ENCODE assay signal across 30 mouse cellular contexts in genomic region chr11:100677810-100678209, GRCm38 (mm10). TPM values are rescaled to one million over a fixed set of nuclear protein-coding genes. Genes with fewer than 3 reads are reported as not detected.
DNase-seq lines count a peak whose midpoint lies in the region; ATAC-seq and TF ChIP-seq lines count a peak whose summit lies in the region.
"Had no signal": no experiment of that assay in that cellular context is flagged by ENCODE, and none has a peak within 500 bp of the region (broad histone marks: within the 10 kb centered on the region; RNA-seq: fewer than 3 reads in every experiment).

No protein-coding gene starts in this region.

- peaks cover 49% of the 10 kb centered on the region for H3K27me3 ChIP-seq in heart, embryonic 10.5 days (ENCODE audit: insufficient read depth, poor library complexity, severe bottlenecking)
- H3K27me3 ChIP-seq in midbrain, embryonic 16.5 days (ENCODE audit: control insufficient read depth, insufficient read depth, low read depth, low read length): no peaks in the 10 kb centered on the region
- H3K27me3 ChIP-seq in midbrain, postnatal 0 days (ENCODE audit: insufficient read depth, low read length): no peaks in the 10 kb centered on the region
- H3K27me3 ChIP-seq in stomach, embryonic 16.5 days (ENCODE audit: control insufficient read depth, insufficient read depth, low read length): peaks cover 10% of the 10 kb centered on the region; the same call in 1 of the 2 replicates
- H3K27me3 ChIP-seq in hindbrain, embryonic 14.5 days (ENCODE audit: control insufficient read depth, insufficient read depth, low read length): no peaks in the 10 kb centered on the region
- H3K27me3 ChIP-seq: embryonic facial prominence, embryonic 15.5 days had no signal

- H3K9ac ChIP-seq in midbrain, embryonic 16.5 days (ENCODE audit: low read depth, low read length): 0 out of 2 replicates have a peak overlapping the region, but pooled peaks have one; percentile 6
- no peak overlapping the region for H3K9ac ChIP-seq in midbrain, postnatal 0 days (replicated peaks; ENCODE audit: low read length, poor library complexity, severe bottlenecking)
- H3K9ac ChIP-seq in stomach, embryonic 16.5 days (ENCODE audit: low read length): no peak overlapping the region
- H3K9ac ChIP-seq in hindbrain, embryonic 14.5 days: no peak overlapping the region
- H3K9ac ChIP-seq: embryonic facial prominence, embryonic 15.5 days; forebrain, postnatal 0 days; kidney, embryonic 15.5 days; limb, embryonic 13.5 days; liver, embryonic 12.5 days; midbrain, embryonic 12.5 days; neural tube, embryonic 12.5 days had no signal

- H3K4me1 ChIP-seq in heart, embryonic 10.5 days: peaks cover 23% of the 10 kb centered on the region
- H3K4me1 ChIP-seq in midbrain, embryonic 16.5 days (ENCODE audit: control insufficient read depth, insufficient read depth, low read length): peaks cover 2% of the 10 kb centered on the region; the same call in 1 of the 2 replicates
- no peaks in the 10 kb centered on the region for H3K4me1 ChIP-seq in midbrain, postnatal 0 days (ENCODE audit: insufficient read depth, low read length)
- H3K4me1 ChIP-seq in stomach, embryonic 16.5 days (ENCODE audit: control insufficient read depth, insufficient read depth, low read length): no peaks in the 10 kb centered on the region
- H3K4me1 ChIP-seq in hindbrain, embryonic 14.5 days (replicated peaks; ENCODE audit: control insufficient read depth, insufficient read depth, low read length): no peaks in the 10 kb centered on the region
- H3K4me1 ChIP-seq: liver, embryonic 12.5 days had no signal

- 0 out of 2 replicates have a peak overlapping the region, but pooled peaks have one; percentile 36 for H3K27ac ChIP-seq in heart, embryonic 10.5 days
- no peak overlapping the region for H3K27ac ChIP-seq in midbrain, embryonic 16.5 days (ENCODE audit: low read length)
- H3K27ac ChIP-seq in midbrain, postnatal 0 days (ENCODE audit: low read depth, low read length): no peak overlapping the region
- no peak overlapping the region for H3K27ac ChIP-seq in stomach, embryonic 16.5 days (ENCODE audit: low read length)
- H3K27ac ChIP-seq in hindbrain, embryonic 14.5 days: no peak overlapping the region
- H3K27ac ChIP-seq: embryonic facial prominence, embryonic 15.5 days; heart, embryonic 13.5 days; kidney, embryonic 15.5 days; limb, embryonic 13.5 days; liver, embryonic 12.5 days; midbrain, embryonic 12.5 days; neural tube, embryonic 12.5 days had no signal

- ATAC-seq in midbrain, embryonic 16.5 days: no peak
- ATAC-seq in midbrain, postnatal 0 days (ENCODE audit: low FRiP score): no peak
- ATAC-seq in stomach, embryonic 16.5 days (ENCODE audit: insufficient read depth, low FRiP score): 0 out of 2 replicates have a peak, but pooled peaks have one; percentile 35
- ATAC-seq in hindbrain, embryonic 14.5 days (ENCODE audit: low FRiP score): no peak
- ATAC-seq: forebrain, postnatal 0 days; intestine, postnatal 0 days; liver, embryonic 12.5 days had no signal

- DNase-seq in heart, embryonic 10.5 days (ENCODE audit: low spot score): no peak
- DNase-seq in heart, adult 9 months (ENCODE audit: low spot score in 2 of 2): no peak
- DNase-seq in midbrain, postnatal 0 days (ENCODE audit: low spot score): no peak
- peak; percentile 81 for DNase-seq in brain, adult 2 months (ENCODE audit: low read depth, low spot score)
- DNase-seq in hindbrain, embryonic 14.5 days (ENCODE audit: low spot score): no peak
- DNase-seq: adrenal gland, postnatal 14 days; cerebellum, adult 11 months; cerebellum, adult 9-11 months; forebrain, postnatal 0 days; heart, postnatal 14 days; kidney, postnatal 36 days; lung, adult 18-20 months; lung, postnatal 10 days; retina, postnatal 1 day; thymus, postnatal 25 days had no signal

- no peaks in the 10 kb centered on the region for H3K9me3 ChIP-seq in heart, embryonic 10.5 days
- H3K9me3 ChIP-seq in midbrain, embryonic 16.5 days (replicated peaks; ENCODE audit: control insufficient read depth, low read length, poor library complexity, severe bottlenecking): no peaks in the 10 kb centered on the region
- H3K9me3 ChIP-seq in midbrain, postnatal 0 days (ENCODE audit: low read length): no peaks in the 10 kb centered on the region
- no peaks in the 10 kb centered on the region for H3K9me3 ChIP-seq in stomach, embryonic 16.5 days (replicated peaks; ENCODE audit: control insufficient read depth, low read length)
- H3K9me3 ChIP-seq in hindbrain, embryonic 14.5 days (ENCODE audit: control insufficient read depth, low read length): no peaks in the 10 kb centered on the region
- H3K9me3 ChIP-seq: embryonic facial prominence, embryonic 15.5 days; heart, embryonic 13.5 days; kidney, embryonic 15.5 days; limb, embryonic 13.5 days; liver, embryonic 12.5 days; midbrain, embryonic 12.5 days; neural tube, embryonic 12.5 days had no signal

- no peaks in the 10 kb centered on the region for H3K36me3 ChIP-seq in heart, embryonic 10.5 days
- H3K36me3 ChIP-seq in midbrain, embryonic 16.5 days (ENCODE audit: control insufficient read depth, insufficient read depth, low read length): no peaks in the 10 kb centered on the region
- no peaks in the 10 kb centered on the region for H3K36me3 ChIP-seq in midbrain, postnatal 0 days (ENCODE audit: insufficient read depth, low read length)
- no peaks in the 10 kb centered on the region for H3K36me3 ChIP-seq in stomach, embryonic 16.5 days (ENCODE audit: control insufficient read depth, insufficient read depth, low read length)
- no peaks in the 10 kb centered on the region for H3K36me3 ChIP-seq in hindbrain, embryonic 14.5 days (replicated peaks; ENCODE audit: control insufficient read depth, insufficient read depth)
- H3K36me3 ChIP-seq: embryonic facial prominence, embryonic 15.5 days; heart, embryonic 13.5 days; kidney, embryonic 15.5 days; limb, embryonic 13.5 days; liver, embryonic 12.5 days; midbrain, embryonic 12.5 days; neural tube, embryonic 12.5 days had no signal

- 44% methylated on average over 7 of the region's 7 CpGs for WGBS in heart, embryonic 10.5 days
- WGBS in midbrain, embryonic 16.5 days: 44% methylated on average over 7 of the region's 7 CpGs
- WGBS in midbrain, postnatal 0 days: 58% methylated on average over 7 of the region's 7 CpGs
- 47% methylated on average over 7 of the region's 7 CpGs for WGBS in stomach, embryonic 16.5 days
- WGBS in hindbrain, embryonic 14.5 days: 63% methylated on average over 7 of the region's 7 CpGs

- no peak overlapping the region for H3K4me2 ChIP-seq in midbrain, embryonic 16.5 days (ENCODE audit: low read length)
- H3K4me2 ChIP-seq in midbrain, postnatal 0 days (ENCODE audit: low read depth, low read length, poor library complexity, severe bottlenecking): no peak overlapping the region
- no peak overlapping the region for H3K4me2 ChIP-seq in stomach, embryonic 16.5 days (ENCODE audit: low read depth, low read length)
- no peak overlapping the region for H3K4me2 ChIP-seq in hindbrain, embryonic 14.5 days (replicated peaks)
- H3K4me2 ChIP-seq: embryonic facial prominence, embryonic 15.5 days; heart, embryonic 13.5 days; kidney, embryonic 15.5 days; limb, embryonic 13.5 days; liver, embryonic 12.5 days; midbrain, embryonic 12.5 days; neural tube, embryonic 12.5 days had no signal

- no peak overlapping the region for H3K4me3 ChIP-seq in heart, embryonic 10.5 days
- no peak overlapping the region for H3K4me3 ChIP-seq in midbrain, embryonic 16.5 days (ENCODE audit: low read depth, low read length)
- no peak overlapping the region for H3K4me3 ChIP-seq in midbrain, postnatal 0 days (ENCODE audit: low read depth, low read length)
- no peak overlapping the region for H3K4me3 ChIP-seq in stomach, embryonic 16.5 days (replicated peaks; ENCODE audit: low read length)
- no peak overlapping the region for H3K4me3 ChIP-seq in hindbrain, embryonic 14.5 days (replicated peaks; ENCODE audit: low read length)
- H3K4me3 ChIP-seq: embryonic facial prominence, embryonic 15.5 days; heart, embryonic 13.5 days; kidney, embryonic 15.5 days; limb, embryonic 13.5 days; liver, embryonic 12.5 days; midbrain, embryonic 12.5 days; neural tube, embryonic 12.5 days had no signal

- TF ChIP-seq CTCF in midbrain, postnatal 0 days (IDR thresholded peaks at IDR 0.05): no peak

RNA-seq across cellular contexts. Expression of gene Zfp385c, which starts 14.4 kb away (rescaled TPM):
- polyA plus RNA-seq in heart, embryonic 10.5 days (2016; fragmentation: Nextera tagmentation; extraction: Ambion mirVana): 0.23 and 0.27 TPM in 2 replicates
- 0.41 and 0.92 TPM in 2 replicates for polyA plus RNA-seq in midbrain, embryonic 16.5 days (2015; fragmentation: Nextera tagmentation; extraction: Ambion mirVana)
- total RNA-seq in midbrain, postnatal 0 days (2014; rRNA removed): 0.66 and 2.5 TPM in 2 replicates
- polyA plus RNA-seq in midbrain, postnatal 0 days (2015; fragmentation: Nextera tagmentation; extraction: Ambion mirVana): 0.53 and 0.98 TPM in 2 replicates
- polyA plus RNA-seq in stomach, embryonic 16.5 days (2015; fragmentation: Nextera tagmentation; extraction: Ambion mirVana): 0.19 and 0.27 TPM in 2 replicates
- polyA plus RNA-seq in hindbrain, embryonic 14.5 days (2014; fragmentation: Nextera tagmentation; extraction: Ambion mirVana): 0.20 and 0.31 TPM in 2 replicates
- total RNA-seq: adrenal gland, postnatal 14 days; common myeloid progenitor, adult 5-6 weeks; megakaryocyte progenitor cell, adult 5-6 weeks had no signal
- polyA plus RNA-seq: liver, embryonic 12.5 days had no signal

RNA-seq across cellular contexts. Expression of gene Dhx58, which starts 26.3 kb away (rescaled TPM):
- polyA plus RNA-seq in heart, embryonic 10.5 days (2016; fragmentation: Nextera tagmentation; extraction: Ambion mirVana): 1.1 and 2.4 TPM in 2 replicates
- polyA plus RNA-seq in midbrain, embryonic 16.5 days (2015; fragmentation: Nextera tagmentation; extraction: Ambion mirVana): 2.8 and 2.9 TPM in 2 replicates
- total RNA-seq in midbrain, postnatal 0 days (2014; rRNA removed): 2.4 and 3.8 TPM in 2 replicates
- polyA plus RNA-seq in midbrain, postnatal 0 days (2015; fragmentation: Nextera tagmentation; extraction: Ambion mirVana): 1.8 and 2.2 TPM in 2 replicates
- 2.8 and 3.6 TPM in 2 replicates for polyA plus RNA-seq in stomach, embryonic 16.5 days (2015; fragmentation: Nextera tagmentation; extraction: Ambion mirVana)
- 0.85 and 1.7 TPM in 2 replicates for polyA plus RNA-seq in hindbrain, embryonic 14.5 days (2014; fragmentation: Nextera tagmentation; extraction: Ambion mirVana)

RNA-seq across cellular contexts. Expression of gene Kat2a, which starts 34.5 kb away (rescaled TPM):
- 52.0 and 59.8 TPM in 2 replicates for polyA plus RNA-seq in heart, embryonic 10.5 days (2016; fragmentation: Nextera tagmentation; extraction: Ambion mirVana)
- polyA plus RNA-seq in midbrain, embryonic 16.5 days (2015; fragmentation: Nextera tagmentation; extraction: Ambion mirVana): 64.9 and 65.9 TPM in 2 replicates
- 62.8 and 75.6 TPM in 2 replicates for total RNA-seq in midbrain, postnatal 0 days (2014; rRNA removed)
- polyA plus RNA-seq in midbrain, postnatal 0 days (2015; fragmentation: Nextera tagmentation; extraction: Ambion mirVana): 69.9 and 70.0 TPM in 2 replicates
- polyA plus RNA-seq in stomach, embryonic 16.5 days (2015; fragmentation: Nextera tagmentation; extraction: Ambion mirVana): 40.6 and 41.5 TPM in 2 replicates
- polyA plus RNA-seq in hindbrain, embryonic 14.5 days (2014; fragmentation: Nextera tagmentation; extraction: Ambion mirVana): 57.8 and 64.1 TPM in 2 replicates

RNA-seq across cellular contexts. Expression of gene Hspb9, which starts 35.8 kb away (rescaled TPM):
- polyA plus RNA-seq in heart, embryonic 10.5 days (2016; fragmentation: Nextera tagmentation; extraction: Ambion mirVana): 0.19 and 0.34 TPM in 2 replicates
- polyA plus RNA-seq in midbrain, embryonic 16.5 days (2015; fragmentation: Nextera tagmentation; extraction: Ambion mirVana): 0.34 TPM in 1 of 2 replicates, not detected in the other
- total RNA-seq in midbrain, postnatal 0 days (2014; rRNA removed): not detected in 2 replicates
- polyA plus RNA-seq in midbrain, postnatal 0 days (2015; fragmentation: Nextera tagmentation; extraction: Ambion mirVana): not detected in 2 replicates
- 0.36 TPM in 1 of 2 replicates, not detected in the other for polyA plus RNA-seq in stomach, embryonic 16.5 days (2015; fragmentation: Nextera tagmentation; extraction: Ambion mirVana)
- polyA plus RNA-seq in hindbrain, embryonic 14.5 days (2014; fragmentation: Nextera tagmentation; extraction: Ambion mirVana): not detected in 2 replicates
- total RNA-seq: adrenal gland, postnatal 14 days; common myeloid progenitor, adult 5-6 weeks; forebrain, postnatal 0 days; gastrocnemius, adult 8-10 months; heart, postnatal 14 days; layer of hippocampus, adult 8-10 months; layer of hippocampus, postnatal 36 days had no signal
- polyA plus RNA-seq: embryonic facial prominence, embryonic 15.5 days; kidney, embryonic 15.5 days; limb, embryonic 13.5 days; neural tube, embryonic 12.5 days had no signal

RNA-seq across cellular contexts. Expression of gene Dnajc7, which starts 57.8 kb away (rescaled TPM):
- polyA plus RNA-seq in heart, embryonic 10.5 days (2016; fragmentation: Nextera tagmentation; extraction: Ambion mirVana): 194 and 211 TPM in 2 replicates
- polyA plus RNA-seq in midbrain, embryonic 16.5 days (2015; fragmentation: Nextera tagmentation; extraction: Ambion mirVana): 289 and 327 TPM in 2 replicates
- total RNA-seq in midbrain, postnatal 0 days (2014; rRNA removed): 67.1 and 75.9 TPM in 2 replicates
- 228 and 234 TPM in 2 replicates for polyA plus RNA-seq in midbrain, postnatal 0 days (2015; fragmentation: Nextera tagmentation; extraction: Ambion mirVana)
- 209 and 214 TPM in 2 replicates for polyA plus RNA-seq in stomach, embryonic 16.5 days (2015; fragmentation: Nextera tagmentation; extraction: Ambion mirVana)
- 91.0 and 91.6 TPM in 2 replicates for polyA plus RNA-seq in hindbrain, embryonic 14.5 days (2014; fragmentation: Nextera tagmentation; extraction: Ambion mirVana)
